Mouse (Mus musculus): ENCODE measurements around the gene Set.

Set gene

GRCm38 (mm10) chr2:30061215-30062166 lies 4.3 kb downstream of the Set start:
- peak; percentile 87 for DNase-seq (ENCODE audit: low read depth)

DNA sequence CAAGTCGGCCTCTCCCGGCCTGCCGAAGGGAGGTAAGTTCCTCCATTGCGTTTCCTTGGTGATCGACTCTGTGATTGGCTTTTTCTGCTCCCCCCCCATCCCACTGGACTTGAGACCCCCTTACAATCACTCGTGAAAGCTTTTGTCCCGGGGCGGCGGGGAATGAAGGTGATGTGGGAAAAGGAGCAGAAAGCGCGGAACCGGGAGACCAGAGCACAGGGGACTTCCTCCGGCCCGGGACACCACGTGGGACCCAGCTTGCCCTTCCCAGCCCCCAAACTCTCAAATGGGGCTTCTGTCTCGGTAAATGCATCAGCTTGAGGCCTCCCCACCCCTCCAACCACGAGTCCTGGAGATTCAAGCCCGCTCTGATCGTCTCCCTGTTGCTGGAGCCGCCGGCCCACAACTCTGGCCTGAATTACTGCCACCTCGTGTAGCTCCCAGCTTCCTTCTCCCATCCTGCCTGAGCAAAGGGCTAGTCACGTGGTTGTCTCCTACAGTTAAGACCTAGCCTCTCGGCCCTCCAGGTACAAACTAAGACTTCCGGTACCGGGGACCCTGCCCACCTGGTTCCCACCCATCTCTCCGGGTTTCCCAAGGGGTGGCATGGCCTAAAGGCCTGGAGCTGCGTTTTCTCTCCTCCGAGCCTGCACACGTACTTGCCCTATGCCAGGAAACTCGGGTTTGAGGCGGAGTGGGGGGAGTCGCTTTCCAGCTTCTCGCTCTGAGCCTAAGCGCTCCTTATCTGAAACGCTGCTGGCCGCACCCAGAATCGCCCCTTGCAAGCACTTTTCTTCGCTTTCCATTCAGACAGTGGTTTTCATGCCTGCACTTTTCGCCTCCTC lies 5.3 kb downstream of the Set start:
- DNase-seq (ENCODE audit: low read depth), result peak; percentile 91

- DNase-seq (ENCODE audit: low read depth), result peak; percentile 66
Observed at GRCm38 (mm10) chr2:30063235-30063634, 6.1 kb downstream of the Set start.

DNA sequence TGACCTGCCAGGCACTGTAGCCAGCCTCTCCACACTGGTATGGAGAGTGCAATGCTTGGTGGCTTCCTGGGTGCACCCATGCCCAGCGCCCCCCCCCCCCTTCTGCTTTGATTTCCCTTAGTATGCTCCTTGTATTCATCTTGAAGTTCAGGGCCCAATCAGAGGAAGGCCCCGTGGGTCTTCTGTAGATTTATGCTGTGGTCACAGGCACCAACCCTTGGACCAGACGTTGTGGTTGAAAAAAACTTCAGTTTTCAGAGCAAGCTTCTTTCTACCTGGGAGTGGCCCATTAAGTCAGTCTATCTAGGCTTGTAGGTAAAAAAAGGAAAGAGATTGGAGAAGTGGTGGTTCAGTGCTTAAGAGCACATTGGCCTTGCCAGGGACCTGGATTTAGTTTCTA lies 6.6 kb downstream of the Set start:
- DNase-seq (ENCODE audit: low read depth), result peak; percentile 62

GRCm38 (mm10) chr2:30064298-30064697 lies 7.1 kb downstream of the Set start:
- DNase-seq (ENCODE audit: low read depth), result peak; percentile 32

- peak; percentile 94 for DNase-seq (ENCODE audit: low read depth)
Observed at GRCm38 (mm10) chr2:30066046-30066901, 9.1 kb downstream of the Set start.

GRCm38 (mm10) chr2:30067031-30067888 lies 10.1 kb downstream of the Set start:
- DNase-seq (ENCODE audit: low read depth), result peak; percentile 45

DNA sequence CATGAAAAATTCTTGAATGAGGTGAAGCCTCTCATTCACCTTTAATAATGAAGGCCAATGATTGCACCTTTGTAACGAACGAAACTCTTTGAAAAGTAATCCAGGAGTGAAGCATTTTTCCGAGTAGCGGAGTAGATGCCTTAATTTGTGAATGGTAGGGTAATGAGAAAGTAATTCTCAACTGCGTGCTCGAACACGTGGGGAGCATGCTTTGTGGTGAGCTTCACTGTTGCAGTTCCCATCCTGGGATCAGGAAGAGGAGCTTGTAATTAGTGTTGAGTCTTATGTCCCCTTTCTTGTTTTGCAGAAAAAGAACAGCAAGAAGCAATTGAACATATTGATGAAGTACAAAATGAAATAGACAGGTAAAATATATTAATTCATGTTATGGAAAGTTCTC lies 10.8 kb downstream of the Set start:
- peak; percentile 55 for DNase-seq (ENCODE audit: low read depth)

DNA sequence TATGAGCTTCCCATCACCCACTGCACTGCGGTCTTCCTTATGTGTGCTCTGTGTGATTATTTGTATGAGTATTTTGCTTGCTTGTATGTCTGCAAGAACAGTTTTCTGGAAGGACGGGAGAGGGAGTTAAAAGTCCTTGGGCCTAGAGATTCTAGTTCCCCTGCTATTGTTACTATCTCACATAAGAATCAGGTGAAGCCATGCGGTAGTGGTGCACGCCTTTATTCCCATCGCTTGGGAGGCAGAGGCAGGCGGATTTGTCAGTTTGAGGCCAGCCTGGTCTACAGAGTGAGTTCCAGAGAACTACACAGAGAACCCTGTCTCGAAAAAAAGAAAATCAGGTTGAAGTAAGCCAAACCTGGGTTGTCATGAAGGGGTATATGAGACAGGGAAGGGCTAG lies 15.7 kb downstream of the Set start:
- peak; percentile 32 for DNase-seq (ENCODE audit: low read depth)

GRCm38 (mm10) chr2:30073285-30073684 lies 16.1 kb downstream of the Set start:
- DNase-seq (ENCODE audit: low read depth), result no peak

- DNase-seq (ENCODE audit: low read depth), result no peak
Observed at GRCm38 (mm10) chr2:30075625-30076024, 18.4 kb downstream of the Set start.

DNA sequence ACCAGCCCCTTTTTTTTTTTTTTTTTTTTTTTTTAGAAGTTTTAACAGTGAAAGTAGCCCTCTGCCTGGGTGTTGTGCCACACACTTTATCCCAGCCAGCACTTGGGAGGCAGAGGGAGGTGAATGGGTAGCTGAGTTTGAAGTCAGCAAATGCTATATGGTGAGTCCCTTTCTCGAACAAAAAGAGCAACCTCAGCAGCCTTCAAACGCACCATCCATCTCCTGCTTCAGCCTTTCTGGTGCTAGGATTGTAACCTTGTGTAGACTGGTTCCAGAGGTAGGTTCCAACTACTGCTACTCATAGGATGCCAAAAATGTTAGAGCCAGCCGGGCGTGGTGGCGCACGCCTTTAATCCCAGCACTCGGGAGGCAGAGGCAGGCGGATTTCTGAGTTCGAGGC lies 19.3 kb downstream of the Set start:
- no peak for DNase-seq (ENCODE audit: low read depth)

GRCm38 (mm10) chr2:30076959-30077358 lies 19.8 kb downstream of the Set start:
- no peak for DNase-seq (ENCODE audit: low read depth)

GRCm38 (mm10) chr2:30077502-30078348 lies 20.5 kb downstream of the Set start, which contains the start of gene Pkn3:
Gene Pkn3, plus strand, starts transcription at chr2:30077684.
- DNase-seq (ENCODE audit: low read depth), result peak; percentile 97

DNA sequence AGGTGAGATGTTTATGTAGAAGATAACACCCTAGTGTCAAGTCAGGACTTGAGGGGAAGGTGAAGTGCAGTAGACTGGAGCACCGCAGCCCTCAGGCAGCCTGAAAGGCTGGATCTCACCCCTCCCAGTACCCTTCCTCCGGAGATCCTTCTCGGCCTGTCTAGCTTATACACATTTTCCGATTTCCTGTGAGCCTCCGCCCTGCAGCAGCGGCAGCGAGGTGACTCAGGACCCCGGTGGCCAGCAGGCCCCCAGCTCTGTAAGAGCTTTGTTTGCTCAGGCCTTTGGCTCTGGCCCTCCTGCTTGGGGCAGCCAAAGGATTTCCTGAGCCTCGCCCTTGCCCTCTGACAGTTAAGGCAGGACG lies 21.2 kb downstream of the Set start:
- DNase-seq (ENCODE audit: low read depth), result peak; percentile 96

- DNase-seq (ENCODE audit: low read depth), result no peak
Observed at GRCm38 (mm10) chr2:30078760-30079159, 21.6 kb downstream of the Set start.

GRCm38 (mm10) chr2:30080181-30080800 lies 23.1 kb downstream of the Set start:
- DNase-seq (ENCODE audit: low read depth), result no peak

- no peak for DNase-seq (ENCODE audit: low read depth)
Observed at GRCm38 (mm10) chr2:30084113-30084512, 26.9 kb downstream of the Set start.

DNA sequence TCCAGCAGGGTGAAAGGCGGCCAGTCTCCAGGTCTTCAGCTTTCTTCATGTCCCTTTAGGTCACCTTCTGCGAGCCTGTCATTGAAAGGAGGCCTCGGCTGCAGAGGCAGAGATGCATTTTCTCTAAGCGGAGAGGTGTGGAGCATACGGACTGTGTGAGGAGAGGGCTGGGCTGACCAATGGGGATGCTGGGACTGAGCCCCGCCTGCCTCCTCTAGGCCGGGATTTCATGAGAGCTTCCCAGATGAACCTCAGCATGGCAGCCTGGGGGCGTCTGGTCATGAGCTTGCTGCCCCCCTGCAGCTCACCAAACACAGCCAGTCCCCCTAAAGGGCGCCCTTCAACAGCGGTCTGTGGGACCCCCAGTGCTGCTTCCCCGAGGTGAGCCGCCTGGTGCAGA lies 27.5 kb downstream of the Set start:
- no peak for DNase-seq (ENCODE audit: low read depth)

- peak; percentile 40 for DNase-seq (ENCODE audit: low read depth)
Observed at GRCm38 (mm10) chr2:30087310-30087709, 30.1 kb downstream of the Set start.
